Mouse (Mus musculus) intestine, embryonic 14.5 days (tissue): ENCODE measurements around the gene Slc2a5. TPM values are rescaled to one million over a fixed set of nuclear protein-coding genes. Genes with fewer than 3 reads are reported as not detected.

ENCODE experiments used
- ATAC-seq: fragments of 200-750 bp; cut with Nextera tagmentation; replicated peaks from 2 replicates; pipeline ENCODE4 v1.8.0; 2017; ENCODE audit warnings: low read depth, moderate number of reproducible peaks, moderate TSS enrichment, moderate library complexity; ENCODE audit not compliant: low FRiP score, low TSS enrichment
- DNase-seq: peaks from one replicate; pipeline ENCODE4 v3.0.0-alpha.2; 2018; ENCODE audit warnings: low spot score
- H3K27ac ChIP-seq: fragments of 300-500 bp; sonication (generic); 2 replicates; pipeline ENCODE4 v1.5.1; 2014; ENCODE audit warnings: low read depth, mild to moderate bottlenecking, control low read depth
- H3K27me3 ChIP-seq: fragments of 300-500 bp; sonication (generic); replicated peaks from 2 replicates; pipeline ENCODE4 v1.6.1; 2014; ENCODE audit warnings: low read length, control low read depth; ENCODE audit not compliant: control insufficient read depth, insufficient read depth
- H3K36me3 ChIP-seq: fragments of 300-500 bp; sonication (generic); 2 replicates; pipeline ENCODE4 v1.6.1; 2014; ENCODE audit warnings: low read length, control low read depth; ENCODE audit not compliant: control insufficient read depth, insufficient read depth
- H3K4me1 ChIP-seq: fragments of 300-500 bp; sonication (generic); replicated peaks from 2 replicates; pipeline ENCODE4 v1.6.1; 2014; ENCODE audit warnings: low read length, control low read depth, mixed read lengths; ENCODE audit not compliant: control insufficient read depth, insufficient read depth
- H3K4me2 ChIP-seq: fragments of 300-500 bp; sonication (generic); 2 replicates; pipeline ENCODE4 v1.6.1; 2014; ENCODE audit warnings: low read length
- H3K4me3 ChIP-seq: fragments of 300-500 bp; sonication (generic); 2 replicates; pipeline ENCODE4 v1.5.1; 2014; ENCODE audit warnings: low read depth, low read length, control low read depth, mixed read lengths
- H3K9ac ChIP-seq: fragments of 300-500 bp; sonication (generic); 2 replicates; pipeline ENCODE4 v1.6.1; 2014; ENCODE audit warnings: mild to moderate bottlenecking, low read length
- H3K9me3 ChIP-seq: fragments of 300-500 bp; sonication (generic); 2 replicates; pipeline ENCODE4 v1.6.1; 2016; ENCODE audit warnings: low read length, control low read depth; ENCODE audit not compliant: control insufficient read depth
- WGBS: fragments of 180-500 bp; shearing (Covaris S2); extraction: QIAGEN DNeasy Blood & Tissue Kit; methylation state at CpG from one replicate; pipeline ENCODE4 v1.1.7; 2014; 5-methylcytosine and 5-hydroxymethylcytosine counted together
- polyA plus RNA-seq: library from polyadenylated mRNA; unstranded; fragments of >200 nt; fragmentation: Nextera tagmentation; extraction: Ambion mirVana; gene quantifications from 2 replicates; pipeline ENCODE4 v1.2.1, GENCODE M21; 2014

The Slc2a5 gene
- 1.3 and 1.9 TPM in 2 replicates for polyA plus RNA-seq

- Histone ChIP-seq H3K27me3 (no peaks in the 10 kb centered on the region), H3K4me3 (no peak within 1 kb of the TSS), H3K4me1 (peaks cover 7% of the 10 kb centered on the region; the same call in 1 of the 2 replicates), H3K36me3 (no peaks in the 10 kb centered on the region), H3K9ac (no peak within 1 kb of the TSS), H3K27ac (no peak within 1 kb of the TSS), H3K9me3 (no peaks in the 10 kb centered on the region), H3K4me2 (peak within 1 kb of the TSS; percentile 42)
- DNase-seq (no peak), ATAC-seq (peak; percentile 34; the same call in 1 of the 2 replicates)
- 10% methylated on average over 15 of the region's 15 CpGs for WGBS
Observed at GRCm38 (mm10) chr4:150119055-150119454, at the start of gene Slc2a5. Slc2a5 (plus strand) TSS chr4:150119283.

- Histone ChIP-seq H3K9me3 (no peaks in the 10 kb centered on the region), H3K27me3 (no peaks in the 10 kb centered on the region), H3K4me3 (no peak overlapping the region), H3K36me3 (no peaks in the 10 kb centered on the region), H3K9ac (no peak overlapping the region), H3K4me1 (no peaks in the 10 kb centered on the region), H3K27ac (no peak overlapping the region), H3K4me2 (no peak overlapping the region)
- no peak for DNase-seq
- WGBS: 31% methylated on average over 8 of the region's 8 CpGs
- ATAC-seq: 0 out of 2 replicates have a peak, but pooled peaks have one; percentile 11
Observed at GRCm38 (mm10) chr4:150070136-150070535, 48.9 kb upstream of the Slc2a5 start.

DNA sequence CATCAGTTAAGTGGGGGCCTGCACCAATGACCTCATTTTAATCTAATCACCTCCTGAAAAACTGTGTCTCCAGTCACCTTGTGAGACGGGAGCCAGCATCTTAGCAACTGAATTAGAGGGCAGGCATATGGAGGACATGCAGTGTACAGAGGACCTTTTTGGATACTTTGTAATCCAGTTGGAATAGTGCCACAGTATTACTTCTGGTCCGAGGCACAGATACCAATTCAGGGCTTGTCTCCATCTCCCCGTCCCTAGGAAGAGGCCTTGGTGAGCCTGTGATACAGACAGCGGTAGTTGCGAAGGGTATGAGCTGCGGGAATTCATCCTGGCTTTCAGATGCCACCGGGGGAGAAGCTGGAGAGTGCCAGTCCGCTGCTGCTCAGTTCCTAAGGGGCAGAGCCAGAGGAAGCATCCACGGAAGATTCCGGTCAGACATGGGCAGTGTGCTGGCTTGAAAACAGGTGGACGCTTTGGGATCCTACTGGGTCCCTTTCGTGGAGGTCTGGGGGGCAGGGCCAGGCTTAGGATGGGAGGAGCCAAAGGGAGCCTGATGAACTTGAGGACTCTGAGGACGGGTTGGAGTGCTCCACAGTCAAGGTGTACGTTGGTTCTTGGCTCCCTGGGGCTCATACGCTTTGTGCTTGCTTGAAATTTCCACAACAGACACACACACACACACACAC, 46.5 kb upstream of the Slc2a5 start:
- no peak overlapping the region for H3K4me3 ChIP-seq
- H3K4me2 ChIP-seq: no peak overlapping the region
- H3K4me1 ChIP-seq: peaks cover 5% of the 10 kb centered on the region; the same call in 1 of the 2 replicates
- DNase-seq: no peak
- 55% methylated on average over 15 of the region's 15 CpGs for WGBS
- ATAC-seq: no peak
- no peaks in the 10 kb centered on the region for H3K9me3 ChIP-seq
- no peaks in the 10 kb centered on the region for H3K27me3 ChIP-seq
- no peak overlapping the region for H3K9ac ChIP-seq
- H3K27ac ChIP-seq: no peak overlapping the region
- no peaks in the 10 kb centered on the region for H3K36me3 ChIP-seq

DNA sequence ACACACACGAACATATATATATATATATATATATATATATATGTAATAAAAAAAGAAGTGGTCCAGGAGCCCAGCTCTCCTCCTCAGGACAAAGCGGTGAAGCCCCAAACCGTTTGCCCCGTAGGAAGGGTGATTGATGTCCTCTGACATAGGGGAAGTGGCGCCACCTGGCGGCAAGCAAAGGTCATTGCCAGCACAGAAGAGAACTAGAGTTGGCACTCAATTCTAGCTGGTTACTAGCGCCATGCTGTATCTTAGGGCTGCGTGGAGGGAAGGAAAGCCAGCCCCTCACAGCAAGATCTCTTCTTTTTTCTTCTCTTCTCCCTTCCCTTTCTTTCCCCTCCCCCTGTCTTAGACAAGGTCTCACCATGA, 46.0 kb upstream of the Slc2a5 start:
- H3K27ac ChIP-seq: no peak overlapping the region
- ATAC-seq: no peak
- H3K36me3 ChIP-seq: no peaks in the 10 kb centered on the region
- no peak overlapping the region for H3K4me3 ChIP-seq
- no peak for DNase-seq
- no peaks in the 10 kb centered on the region for H3K27me3 ChIP-seq
- WGBS: 16% methylated on average over 8 of the region's 8 CpGs
- peaks cover 5% of the 10 kb centered on the region; the same call in 1 of the 2 replicates for H3K4me1 ChIP-seq
- no peaks in the 10 kb centered on the region for H3K9me3 ChIP-seq
- H3K9ac ChIP-seq: no peak overlapping the region
- H3K4me2 ChIP-seq: no peak overlapping the region

DNA sequence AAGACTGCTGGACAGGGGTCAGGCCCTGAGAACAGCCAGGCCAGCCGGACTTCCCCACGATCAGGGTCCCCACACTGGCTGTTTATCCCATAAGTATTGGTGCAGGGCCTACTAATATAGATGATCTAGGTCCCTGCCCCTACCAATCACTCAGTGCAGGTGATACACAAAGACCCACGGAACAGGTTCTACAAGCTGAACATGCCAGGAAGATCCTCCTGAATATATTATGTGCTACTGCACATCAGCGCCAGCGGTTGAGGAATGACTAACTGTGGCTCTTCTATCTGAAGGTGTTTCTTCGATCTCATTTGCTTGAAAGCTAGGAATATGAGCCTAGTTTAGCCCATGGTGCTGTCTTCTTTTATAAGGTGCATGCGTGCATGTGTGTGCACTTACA, 43.7 kb upstream of the Slc2a5 start:
- H3K4me2 ChIP-seq: no peak overlapping the region
- no peaks in the 10 kb centered on the region for H3K27me3 ChIP-seq
- H3K4me1 ChIP-seq: peaks cover 5% of the 10 kb centered on the region; the same call in 1 of the 2 replicates
- no peak for DNase-seq
- H3K4me3 ChIP-seq: no peak overlapping the region
- no peak overlapping the region for H3K27ac ChIP-seq
- H3K36me3 ChIP-seq: no peaks in the 10 kb centered on the region
- no peak overlapping the region for H3K9ac ChIP-seq
- H3K9me3 ChIP-seq: no peaks in the 10 kb centered on the region
- ATAC-seq: no peak
- WGBS: 79% methylated on average over 7 of the region's 7 CpGs

- 26% methylated on average over 18 of the region's 18 CpGs for WGBS
- Histone ChIP-seq H3K9ac (no peak overlapping the region), H3K36me3 (no peaks in the 10 kb centered on the region), H3K27ac (no peak overlapping the region), H3K9me3 (no peaks in the 10 kb centered on the region), H3K4me2 (no peak overlapping the region), H3K4me3 (no peak overlapping the region), H3K27me3 (no peaks in the 10 kb centered on the region), H3K4me1 (peaks cover 5% of the 10 kb centered on the region; the same call in 1 of the 2 replicates)
- no peak for ATAC-seq
- DNase-seq: no peak
Observed at GRCm38 (mm10) chr4:150076147-150076546, 42.9 kb upstream of the Slc2a5 start.

DNA sequence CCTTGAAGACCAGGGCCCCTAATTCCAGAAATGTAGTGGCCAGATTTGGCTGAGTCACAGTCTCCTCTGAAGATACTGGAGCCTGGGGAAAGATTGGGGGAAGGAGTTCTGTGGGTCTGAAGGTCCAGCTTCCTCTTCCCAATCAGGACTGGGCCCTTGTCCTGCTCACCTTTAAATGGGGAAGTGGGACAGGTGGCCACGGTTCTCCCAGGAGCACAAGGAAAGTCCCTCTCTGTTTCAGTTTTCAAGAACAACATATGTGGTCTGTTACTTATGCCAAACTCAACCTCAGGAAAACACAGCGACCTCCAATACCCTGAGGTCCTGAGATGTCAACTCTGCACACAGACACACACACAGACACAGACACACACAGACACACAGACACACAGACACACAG, 40.4 kb upstream of the Slc2a5 start:
- Histone ChIP-seq H3K4me3 (no peak overlapping the region), H3K27ac (no peak overlapping the region), H3K27me3 (no peaks in the 10 kb centered on the region), H3K36me3 (no peaks in the 10 kb centered on the region), H3K9ac (no peak overlapping the region), H3K4me2 (no peak overlapping the region), H3K4me1 (peaks cover 5% of the 10 kb centered on the region; the same call in 1 of the 2 replicates), H3K9me3 (no peaks in the 10 kb centered on the region)
- no peak for ATAC-seq
- no peak for DNase-seq
- 77% methylated on average over 2 of the region's 2 CpGs for WGBS

GRCm38 (mm10) chr4:150079244-150079643, 39.8 kb upstream of the Slc2a5 start:
- H3K4me3 ChIP-seq: no peak overlapping the region
- no peaks in the 10 kb centered on the region for H3K9me3 ChIP-seq
- no peak overlapping the region for H3K9ac ChIP-seq
- 72% methylated on average over 7 of the region's 7 CpGs for WGBS
- peaks cover 5% of the 10 kb centered on the region; the same call in 1 of the 2 replicates for H3K4me1 ChIP-seq
- no peak for DNase-seq
- H3K4me2 ChIP-seq: no peak overlapping the region
- no peaks in the 10 kb centered on the region for H3K27me3 ChIP-seq
- no peak for ATAC-seq
- H3K36me3 ChIP-seq: no peaks in the 10 kb centered on the region
- H3K27ac ChIP-seq: no peak overlapping the region
